Mouse (Mus musculus) embryo, embryonic 11 days (tissue): ENCODE results near the gene Pigk.

Experiments used
- DNase-seq: peaks from one replicate; pipeline ENCODE4 v3.0.0-alpha.2; 2015

Gene Pigk

GRCm38 (mm10) chr3:152733011-152733410, 19.1 kb downstream of the Pigk start:
- no peak for DNase-seq

- DNase-seq: no peak
These were observed 19.6 kb downstream of the Pigk start for GRCm38 (mm10) chr3:152733513-152733912.

GRCm38 (mm10) chr3:152734100-152734499, 20.2 kb downstream of the Pigk start:
- DNase-seq: no peak

- DNase-seq: no peak
These were observed 21.8 kb downstream of the Pigk start for GRCm38 (mm10) chr3:152735601-152736250.

GRCm38 (mm10) chr3:152744301-152744700, 30.4 kb downstream of the Pigk start:
- no peak for DNase-seq

GRCm38 (mm10) chr3:152745611-152746010, 31.7 kb downstream of the Pigk start:
- no peak for DNase-seq

GRCm38 (mm10) chr3:152749461-152749871, 35.6 kb downstream of the Pigk start:
- peak; percentile 75 for DNase-seq

GRCm38 (mm10) chr3:152749881-152750280, 36.0 kb downstream of the Pigk start:
- no peak for DNase-seq

GRCm38 (mm10) chr3:152752911-152753310, 39.0 kb downstream of the Pigk start:
- no peak for DNase-seq

GRCm38 (mm10) chr3:152753345-152753744, 39.4 kb downstream of the Pigk start:
- no peak for DNase-seq

GRCm38 (mm10) chr3:152753920-152754764, 40.2 kb downstream of the Pigk start:
- no peak for DNase-seq

GRCm38 (mm10) chr3:152755515-152755914, 41.6 kb downstream of the Pigk start:
- DNase-seq: no peak

GRCm38 (mm10) chr3:152756896-152757295, 43.0 kb downstream of the Pigk start:
- no peak for DNase-seq

GRCm38 (mm10) chr3:152757464-152758393, 43.8 kb downstream of the Pigk start:
- peak; percentile 22 for DNase-seq

- DNase-seq: peak; percentile 55
These were observed 44.7 kb downstream of the Pigk start for GRCm38 (mm10) chr3:152758500-152759032.

GRCm38 (mm10) chr3:152761116-152761515, 47.2 kb downstream of the Pigk start:
- peak; percentile 45 for DNase-seq

- DNase-seq: no peak
These were observed 47.8 kb downstream of the Pigk start for GRCm38 (mm10) chr3:152761661-152762060.

GRCm38 (mm10) chr3:152762302-152762701, 48.4 kb downstream of the Pigk start:
- no peak for DNase-seq

- DNase-seq: peak; percentile 71
These were observed 49.4 kb downstream of the Pigk start for GRCm38 (mm10) chr3:152763139-152763882.

- DNase-seq: peak; percentile 17
These were observed 50.8 kb downstream of the Pigk start for GRCm38 (mm10) chr3:152764516-152765312.

- peak; percentile 23 for DNase-seq
These were observed 53.6 kb downstream of the Pigk start for GRCm38 (mm10) chr3:152767485-152767884.
